Mouse (Mus musculus): ENCODE data around the gene Prune1.

The Prune1 gene

DNA sequence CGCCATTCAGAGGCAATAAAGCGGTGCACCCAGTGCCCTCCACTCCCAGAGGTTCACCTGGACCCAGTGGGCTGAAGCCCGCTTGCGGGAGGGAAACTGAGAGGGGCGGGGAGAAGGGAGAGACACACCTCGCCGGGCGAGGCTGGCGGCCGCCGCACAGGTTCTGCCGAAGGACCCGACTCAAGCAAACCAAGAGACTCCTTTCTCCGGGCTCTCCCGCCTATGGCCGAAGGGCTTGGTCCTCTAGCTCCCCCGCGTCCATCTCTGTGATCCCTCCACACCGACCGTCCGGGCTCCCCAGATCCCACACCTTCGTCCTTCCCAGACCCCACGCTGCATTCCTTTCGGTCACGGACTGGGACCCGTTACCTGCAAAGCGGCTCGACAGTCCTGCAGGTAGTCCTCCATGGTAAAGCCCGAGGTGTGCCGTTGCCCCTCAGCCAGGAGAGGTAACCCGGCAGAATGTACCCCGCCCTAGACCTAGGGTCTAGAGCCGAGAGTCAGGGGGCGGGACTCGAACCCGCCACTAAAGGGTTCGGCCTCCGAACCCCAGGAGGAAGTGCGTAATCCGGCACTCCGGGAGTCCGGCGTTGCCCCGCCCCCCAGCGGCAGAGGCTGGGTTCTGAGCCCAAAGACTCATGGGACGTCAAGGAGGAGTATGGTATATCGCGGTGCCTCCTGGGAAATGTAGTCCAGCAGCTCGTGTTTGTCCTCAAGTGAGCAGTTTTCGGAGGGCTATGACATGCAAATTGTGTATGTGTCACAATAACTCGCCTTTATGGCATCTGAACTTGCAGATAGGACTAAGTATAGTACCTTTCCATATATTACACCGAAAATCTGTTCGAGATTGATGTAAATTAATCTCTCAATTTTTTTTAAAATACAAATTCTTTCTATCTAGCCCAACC, at the start of gene Prune1, which contains the start of gene Mindy1:
Prune1 (minus strand) TSS at position 861 of the 911 bp plus-strand sequence.
Mindy1 (plus strand) TSS at position 130 of the 911 bp plus-strand sequence.
- DNase-seq = peak; percentile 99

DNA sequence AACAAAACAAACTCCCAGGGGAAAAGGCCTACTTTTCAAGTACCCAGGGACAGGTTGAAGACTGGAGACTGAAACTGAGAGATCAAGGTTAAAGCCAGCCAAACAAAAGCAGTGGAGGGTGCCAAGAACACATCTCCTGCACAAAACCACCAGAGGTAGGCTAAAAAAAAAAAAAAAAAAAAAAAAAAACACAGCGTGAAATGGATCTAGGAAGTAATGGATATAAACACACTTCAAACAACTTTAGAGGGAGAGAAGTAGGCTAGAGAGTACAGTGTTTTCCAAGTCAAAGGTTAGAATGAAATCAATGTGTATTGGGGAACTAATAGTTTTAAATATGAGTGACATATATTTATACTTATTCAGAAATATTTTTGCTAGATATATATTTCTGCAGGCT, 49.7 kb upstream of the Prune1 start:
- no peak for DNase-seq

DNA sequence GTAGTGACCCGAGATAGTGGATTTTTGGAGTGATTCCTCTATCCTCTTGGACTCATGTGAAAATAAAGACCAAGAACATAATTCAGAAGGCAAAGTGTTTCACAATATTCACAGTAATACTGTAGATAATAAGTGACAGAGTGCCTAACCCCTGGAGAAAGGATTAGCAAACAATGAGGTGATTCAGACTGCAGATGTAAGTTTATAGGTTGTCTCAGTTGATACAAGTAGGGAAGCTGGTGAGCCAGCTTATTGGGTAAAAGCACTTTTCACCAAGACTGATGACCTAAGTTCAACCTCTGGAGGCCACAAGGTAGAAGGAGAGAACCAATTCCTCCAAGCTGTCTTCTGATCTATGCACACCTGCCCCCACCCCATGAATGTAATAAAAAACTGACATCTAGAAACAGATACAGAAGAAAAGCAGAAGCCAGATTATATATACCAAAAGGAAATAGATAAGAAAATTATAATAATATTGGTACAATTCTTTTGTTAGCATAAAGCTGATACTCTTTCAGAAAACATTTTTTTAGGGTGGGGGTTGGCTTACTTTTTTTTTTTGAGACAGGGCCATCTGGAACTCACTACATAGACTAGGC, 47.0 kb upstream of the Prune1 start:
- DNase-seq = no peak

DNA sequence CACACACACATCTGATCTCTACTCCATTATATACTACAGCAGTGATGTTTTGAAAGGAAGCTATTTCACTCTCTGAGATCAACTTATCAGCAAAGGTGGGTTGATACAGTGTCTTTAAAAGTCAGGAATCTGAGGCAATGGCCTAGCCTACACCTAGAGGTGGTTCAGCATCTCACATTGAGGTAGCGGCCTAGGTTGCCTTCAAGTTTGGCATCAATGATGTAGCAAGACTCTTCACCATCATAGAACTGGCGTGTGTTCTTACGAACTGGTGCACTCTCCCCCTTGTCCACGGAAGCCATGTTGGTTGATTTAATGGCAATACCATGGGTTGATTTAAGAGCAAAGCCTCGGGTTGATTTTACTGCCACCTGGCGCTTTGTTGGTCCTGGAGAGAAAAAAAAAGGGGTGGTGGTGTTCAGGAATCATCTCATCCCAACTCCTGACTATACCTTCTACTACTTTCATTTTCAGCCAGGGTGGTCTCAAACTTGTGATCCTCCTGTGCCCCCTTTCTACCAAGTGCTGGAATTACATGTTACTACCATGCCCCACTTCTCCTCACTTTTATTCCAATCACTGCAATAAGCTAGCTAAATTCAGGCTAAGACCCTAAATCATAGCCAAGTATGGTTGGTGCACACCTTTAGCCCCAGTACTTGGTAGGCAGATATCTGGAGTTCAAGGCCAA, 42.7 kb upstream of the Prune1 start:
- no peak for DNase-seq

DNA sequence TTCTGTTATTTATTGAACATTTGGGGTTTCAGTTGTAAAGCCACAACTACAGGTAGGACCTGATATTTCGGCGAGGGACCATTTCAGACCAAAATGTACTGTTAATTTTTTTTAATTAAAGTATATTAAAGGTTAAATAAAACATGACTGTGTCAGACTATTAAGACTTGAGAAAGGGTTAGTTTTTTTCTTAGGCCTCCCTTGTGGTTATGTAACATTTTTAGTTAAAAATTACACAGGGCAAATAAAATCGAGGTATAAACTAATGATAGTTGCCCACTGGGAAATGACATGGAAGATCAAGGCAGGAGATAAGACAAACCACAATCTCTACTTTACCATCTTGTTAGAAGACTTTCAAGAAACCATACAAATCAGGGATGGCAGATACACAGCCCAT, 41.6 kb upstream of the Prune1 start:
- DNase-seq = no peak

DNA sequence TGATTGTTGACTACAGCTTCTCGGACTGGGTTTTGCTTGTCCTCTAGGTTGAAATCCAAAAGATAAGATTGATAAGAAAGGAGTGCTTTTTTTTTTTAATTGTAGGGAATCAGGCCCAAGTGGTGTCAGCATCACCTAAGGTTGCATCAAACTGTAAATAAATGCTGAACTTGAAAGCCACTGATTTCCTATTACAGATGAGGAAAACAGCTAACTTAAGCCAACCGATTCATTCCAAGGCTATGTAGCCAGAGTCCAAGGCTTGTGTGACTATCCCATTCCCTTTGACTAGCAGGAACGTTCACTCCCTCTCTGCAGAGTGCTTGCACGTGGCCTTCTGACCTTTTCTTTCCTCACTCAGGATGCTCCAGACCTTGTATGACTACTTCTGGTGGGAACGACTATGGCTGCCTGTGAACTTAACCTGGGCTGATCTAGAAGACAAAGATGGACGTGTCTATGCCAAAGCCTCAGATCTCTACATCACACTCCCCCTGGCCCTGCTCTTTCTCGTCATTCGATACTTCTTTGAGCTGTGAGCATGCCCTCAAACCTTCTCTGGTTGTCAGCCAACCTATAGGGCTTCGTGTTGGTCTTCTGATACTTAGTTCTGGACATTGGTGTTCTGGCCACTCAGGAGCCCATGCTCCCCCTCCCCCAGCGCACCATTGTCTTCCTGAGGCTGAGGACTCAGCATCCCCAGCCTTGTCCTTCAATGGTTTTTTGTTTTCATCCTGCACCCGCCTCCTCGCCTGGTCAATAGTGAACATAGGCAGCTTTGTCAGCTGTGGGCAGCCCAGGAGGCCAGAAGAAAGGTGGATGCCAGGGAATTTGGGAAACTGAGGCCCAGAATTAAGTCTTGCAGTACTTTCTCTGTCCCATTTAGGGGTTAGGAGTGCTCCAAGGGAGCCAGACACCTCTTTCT, 38.1 kb upstream of the Prune1 start:
- no peak for DNase-seq

DNA sequence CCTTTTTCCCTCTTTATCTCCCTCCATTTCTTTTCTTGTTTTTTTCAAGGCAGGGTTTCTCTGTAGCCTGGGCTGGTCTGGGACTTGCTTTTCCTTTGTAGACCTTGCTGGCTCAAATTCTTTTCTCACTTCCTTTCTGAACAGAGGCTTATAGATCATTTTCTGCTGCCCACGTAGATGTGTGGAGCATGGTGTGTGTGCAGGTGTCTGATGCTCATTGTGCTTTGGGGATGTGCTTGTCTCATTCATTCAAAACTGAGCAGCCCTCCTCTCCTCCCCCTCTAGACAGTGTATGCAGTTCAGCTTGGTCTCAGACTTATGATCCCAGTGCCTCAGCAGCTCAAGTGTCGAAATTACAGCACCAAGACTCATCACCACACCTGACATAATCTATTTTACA, 37.2 kb upstream of the Prune1 start:
- no peak for DNase-seq

DNA sequence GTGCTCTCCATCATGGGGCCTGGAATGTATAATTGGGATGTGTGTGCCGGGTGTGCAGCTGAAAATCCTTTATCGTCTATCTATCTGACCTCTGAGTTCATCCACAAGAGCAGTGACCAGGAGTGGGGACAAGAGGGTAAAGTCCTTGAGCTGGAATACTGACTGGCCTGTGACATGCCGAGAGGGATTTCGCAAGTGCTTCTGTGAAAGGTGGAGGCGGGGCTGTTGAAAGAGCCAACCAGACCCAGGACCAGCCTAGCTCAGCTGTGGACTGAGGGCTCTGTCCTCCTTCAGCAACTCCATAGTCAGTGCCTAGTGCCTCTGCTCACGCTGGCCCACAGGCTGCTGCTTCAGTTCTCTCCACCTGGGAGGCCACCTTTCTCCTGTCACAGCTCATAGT, 36.7 kb upstream of the Prune1 start:
- DNase-seq = no peak

DNA sequence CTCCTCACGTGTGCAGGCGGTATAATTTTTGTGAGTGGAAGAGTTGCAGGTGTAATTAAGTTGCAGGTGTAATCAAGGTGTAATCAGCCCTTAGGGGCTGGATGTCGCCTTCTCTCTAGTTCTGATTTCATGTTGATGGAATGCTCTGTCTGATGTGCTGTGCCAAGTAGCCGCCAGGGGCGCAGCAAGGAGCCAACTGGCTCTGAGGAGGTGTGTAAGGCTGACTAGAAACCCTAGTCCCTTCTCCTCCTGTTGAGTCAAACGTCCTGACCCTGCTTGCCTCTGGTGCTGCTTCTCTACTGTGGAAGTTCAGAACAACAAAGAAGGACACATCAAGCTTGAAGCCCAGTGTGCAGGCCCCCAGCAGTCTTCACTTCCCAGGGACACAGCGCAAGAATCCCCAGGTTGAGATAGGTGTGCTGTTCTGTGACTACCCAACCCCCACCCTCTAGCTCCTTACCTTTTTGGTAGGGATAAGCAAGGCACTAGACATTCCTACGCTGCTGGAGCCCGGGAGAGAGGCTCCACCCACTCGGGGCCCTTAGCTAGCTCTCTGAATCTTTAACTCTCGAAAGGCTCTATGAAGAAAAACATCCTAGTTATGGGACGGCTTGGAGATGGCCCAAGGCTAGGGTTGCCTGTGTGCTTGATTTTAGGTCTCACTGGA, 35.7 kb upstream of the Prune1 start:
- peak; percentile 61 for DNase-seq

DNA sequence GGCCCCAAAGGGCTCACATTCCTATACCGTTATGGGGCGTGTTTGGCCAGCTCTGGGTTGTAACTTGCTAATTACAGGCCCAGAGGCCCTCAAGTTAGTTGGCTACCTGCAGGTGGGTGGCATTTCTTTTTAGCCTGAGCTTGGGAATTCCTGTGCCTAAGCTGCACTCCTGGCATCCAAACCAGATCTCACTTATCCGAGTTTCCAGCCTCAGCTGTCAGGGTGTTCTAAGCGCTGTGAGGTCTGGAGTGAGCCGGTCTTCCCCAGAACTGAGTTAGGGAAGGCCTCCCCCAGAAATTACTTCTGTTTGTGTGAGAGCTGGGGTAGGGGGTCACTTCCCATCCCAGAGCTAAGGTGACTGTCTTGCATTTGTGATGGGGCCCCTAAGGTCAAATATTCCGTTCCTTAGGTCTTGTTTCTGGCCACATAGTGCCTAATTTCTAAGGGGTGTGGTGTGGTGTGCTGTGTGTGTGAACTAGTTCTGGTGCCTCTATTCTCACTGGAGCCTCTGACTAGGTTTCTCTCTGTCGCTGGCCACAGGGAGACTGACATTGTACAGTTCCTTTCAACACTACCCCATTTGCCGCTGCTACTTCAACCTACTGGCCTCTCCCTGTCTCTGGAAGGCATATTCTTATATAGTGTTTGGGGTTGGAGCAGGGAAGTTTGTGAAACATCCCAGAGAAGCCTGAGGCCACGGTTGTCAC, 34.1 kb upstream of the Prune1 start:
- DNase-seq = no peak

DNA sequence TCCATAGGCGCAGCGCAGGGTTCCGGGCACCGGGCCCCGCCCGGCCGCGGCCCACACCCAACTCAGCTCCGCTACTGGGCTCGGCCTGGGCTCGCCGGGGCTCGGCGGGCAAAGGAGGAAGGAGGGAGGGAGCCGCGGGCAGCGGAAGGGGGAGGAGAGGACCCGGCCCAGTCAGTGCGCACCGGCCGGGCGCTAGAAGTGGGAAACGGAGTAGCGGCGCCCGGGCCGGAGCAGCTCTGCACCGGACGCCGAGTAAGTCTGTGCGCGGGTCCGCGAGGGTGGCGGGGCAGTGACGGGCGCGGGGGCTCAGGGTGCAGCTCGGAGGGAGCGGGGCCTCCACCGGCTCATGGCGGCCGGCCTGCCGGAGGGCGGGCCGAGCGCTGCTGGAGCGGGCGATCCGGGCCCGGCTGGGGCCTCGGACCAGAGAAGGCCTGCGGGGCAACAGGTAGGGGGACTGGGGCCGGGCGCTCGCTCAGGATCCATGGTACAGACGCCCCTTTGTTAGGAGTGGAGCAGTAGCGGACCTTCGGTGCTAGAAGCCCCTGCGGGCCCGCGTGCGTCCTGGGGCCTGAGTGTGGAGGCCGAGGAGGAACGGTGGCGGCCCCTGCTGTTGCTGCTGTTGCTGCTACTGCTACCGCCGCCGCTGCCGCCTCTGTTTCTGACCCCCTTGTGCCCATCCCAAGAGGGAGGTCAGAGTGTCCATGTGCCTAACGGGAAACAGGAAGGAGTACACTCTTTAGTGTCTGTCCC, 33.4 kb upstream of the Prune1 start:
- DNase-seq = peak; percentile 71

DNA sequence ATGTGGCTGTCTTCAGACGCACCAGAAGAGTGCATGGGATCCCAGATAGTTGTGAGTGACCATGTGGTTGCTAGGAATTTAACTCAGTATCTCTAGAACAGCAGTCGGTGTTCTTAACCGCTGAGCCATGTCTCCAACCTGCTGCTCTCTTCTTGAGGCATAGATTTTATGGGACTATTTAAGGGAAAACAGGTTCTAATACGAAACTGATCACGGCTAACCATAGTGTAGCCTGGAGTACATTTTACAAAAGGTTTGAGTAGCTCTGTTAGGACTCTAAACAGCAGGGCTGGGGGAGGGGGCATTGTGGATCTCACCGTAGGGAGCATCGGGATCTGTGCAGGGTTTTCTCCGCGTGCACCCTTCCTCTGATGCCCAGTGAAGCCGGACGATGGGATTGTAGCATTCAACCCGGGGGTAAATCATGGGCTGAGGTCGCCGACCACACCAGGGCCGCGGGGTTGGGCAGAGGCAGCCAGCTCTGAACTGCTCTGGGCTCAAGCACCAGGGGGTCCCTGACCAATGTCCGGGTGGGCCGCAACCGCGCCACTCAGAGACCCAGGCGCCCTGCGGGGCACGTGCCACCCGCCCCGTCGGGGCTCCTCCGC, 32.7 kb upstream of the Prune1 start, which contains the start of gene Cers2:
Cers2 (plus strand) TSS at position 306 of the 608 bp plus-strand sequence.
- no peak for DNase-seq

DNA sequence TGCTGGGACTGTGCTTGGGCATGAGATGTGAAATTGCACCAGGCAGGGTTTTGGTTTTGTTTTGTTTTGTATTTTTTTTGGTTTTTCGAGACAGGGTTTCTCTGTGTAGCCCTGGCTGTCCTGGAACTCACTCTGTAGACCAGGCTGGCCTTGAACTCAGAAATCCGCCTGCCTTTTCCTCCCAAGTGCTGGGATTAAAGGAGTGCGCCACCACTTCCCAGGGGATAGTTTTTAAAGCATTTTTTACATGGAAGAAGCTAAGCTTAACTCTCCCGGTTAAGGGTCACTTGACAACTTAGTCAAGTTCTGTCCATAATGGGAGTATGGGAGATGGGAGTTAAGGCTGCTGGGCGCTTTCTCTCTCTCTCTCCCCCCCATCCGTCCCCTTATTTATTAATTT, 32.2 kb upstream of the Prune1 start:
- no peak for DNase-seq

DNA sequence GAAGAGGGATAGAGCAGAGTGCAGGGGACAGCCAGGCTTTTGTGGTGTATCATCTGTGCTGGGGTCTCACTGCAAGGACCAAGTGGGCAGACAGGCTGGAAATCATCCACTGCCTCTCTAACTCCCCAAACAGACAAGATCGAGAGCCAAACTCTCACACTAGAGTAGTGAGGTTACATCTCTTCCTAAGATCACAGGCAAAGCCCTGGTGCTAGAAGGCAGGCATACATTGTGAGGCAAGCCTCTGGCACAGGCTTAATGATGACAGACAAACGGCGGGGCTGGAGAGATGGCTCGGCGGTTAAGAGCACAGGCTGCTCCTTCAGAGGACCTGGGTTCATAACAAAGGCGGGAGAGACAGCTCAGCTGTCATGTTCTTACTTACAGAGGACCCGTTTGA, 31.6 kb upstream of the Prune1 start:
- DNase-seq = no peak

DNA sequence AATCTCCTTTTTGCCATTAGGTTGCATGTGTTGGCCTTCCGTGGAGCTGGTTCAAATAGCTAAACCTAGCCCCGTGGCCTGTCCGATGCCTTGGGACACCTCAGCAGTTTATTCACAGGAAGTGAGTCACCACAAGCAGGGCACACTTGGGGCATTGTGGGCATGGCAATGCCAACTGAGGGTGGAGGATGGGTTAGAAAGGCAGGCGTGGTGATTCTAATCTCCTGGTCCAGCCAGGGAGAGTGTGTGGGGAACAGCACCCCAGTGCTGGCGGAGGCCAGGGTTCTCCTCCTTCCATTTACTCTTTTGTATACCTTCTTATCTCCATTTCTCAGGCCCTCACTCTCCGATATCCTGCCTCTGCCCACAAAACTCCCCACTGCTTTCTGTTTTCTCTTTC, 30.7 kb upstream of the Prune1 start:
- no peak for DNase-seq

DNA sequence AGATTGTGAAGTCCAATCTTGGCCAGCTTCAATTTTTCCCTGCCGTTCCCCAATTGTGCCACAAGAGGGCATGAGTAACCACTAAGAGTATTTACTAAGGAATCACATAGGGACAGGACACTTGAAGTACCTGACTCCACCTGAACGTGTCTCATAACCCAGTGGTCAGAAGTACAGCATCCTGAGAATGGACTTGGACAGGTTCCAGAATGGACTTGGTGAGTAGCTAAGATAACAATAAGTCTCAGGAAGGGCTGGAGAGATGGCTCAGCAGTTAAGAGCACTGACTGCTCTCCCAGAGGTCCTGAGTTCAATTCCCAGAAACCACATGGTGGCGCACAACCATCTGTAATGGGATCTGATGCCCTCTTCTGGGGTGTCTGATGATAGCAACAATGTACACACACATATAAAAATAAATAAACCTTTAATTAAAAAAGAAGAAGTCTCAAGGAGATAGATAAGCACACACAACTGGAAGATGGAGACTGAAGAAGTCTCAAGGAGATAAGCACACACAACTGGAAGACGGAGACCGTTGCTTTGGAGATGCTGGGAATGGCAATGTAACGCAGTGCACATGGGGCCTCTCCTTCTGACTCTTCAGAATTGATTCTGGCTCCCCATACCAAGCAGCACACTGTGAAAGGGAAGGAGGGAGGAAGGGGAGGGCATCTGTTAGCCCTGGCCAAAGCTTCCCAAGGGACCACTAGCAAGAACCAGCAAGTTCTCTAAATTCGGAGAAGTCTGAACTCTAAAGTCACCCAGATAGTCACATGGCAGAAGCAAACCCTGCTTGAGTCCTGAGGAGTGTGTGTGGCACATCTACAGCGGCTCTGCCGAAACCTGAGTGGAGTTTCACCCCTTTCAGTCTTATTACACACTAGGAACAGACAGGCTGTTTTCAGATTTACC, 29.3 kb upstream of the Prune1 start:
- DNase-seq = peak; percentile 48

DNA sequence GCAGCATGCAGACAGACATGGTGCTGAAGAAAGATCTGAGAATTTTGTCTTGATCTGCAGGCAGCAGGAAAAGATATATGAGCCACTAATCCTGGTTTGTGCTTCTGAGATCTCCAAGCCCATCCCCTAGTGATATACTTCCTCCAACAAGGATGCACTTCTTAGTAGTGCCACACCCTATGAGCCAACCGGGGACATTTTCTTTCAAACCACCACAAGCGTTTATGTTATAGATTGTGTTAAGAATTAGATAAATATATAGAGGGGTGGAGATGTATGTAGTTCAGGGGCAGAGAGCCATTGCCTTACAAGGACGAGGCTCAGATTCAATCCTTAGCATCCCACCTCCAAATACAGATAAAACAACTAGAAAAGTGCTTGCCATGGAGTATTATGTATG, 28.6 kb upstream of the Prune1 start:
- DNase-seq = no peak

DNA sequence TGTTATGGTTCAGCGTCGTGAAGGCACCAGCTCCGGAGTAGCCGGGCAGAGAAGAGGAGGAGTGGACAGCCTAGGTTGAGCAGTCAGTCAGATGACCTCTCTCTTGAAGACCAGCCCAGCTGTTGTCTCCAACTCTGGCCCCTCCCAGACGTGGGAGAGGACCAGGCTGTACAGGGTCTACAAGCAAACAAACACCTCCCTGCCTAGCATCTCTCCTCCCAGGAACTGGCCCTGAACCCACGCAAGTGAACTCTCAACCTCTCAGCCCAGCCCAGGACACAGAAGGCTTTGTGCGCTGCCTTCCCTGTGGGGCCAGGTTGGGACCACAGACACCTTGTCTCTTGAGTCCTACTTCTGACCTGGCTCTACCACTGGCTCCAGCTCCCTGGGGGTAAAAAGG, 25.2 kb upstream of the Prune1 start, which contains the start of gene Anxa9:
Anxa9 (minus strand) TSS at position 77 of the 400 bp plus-strand sequence.
- DNase-seq = no peak

DNA sequence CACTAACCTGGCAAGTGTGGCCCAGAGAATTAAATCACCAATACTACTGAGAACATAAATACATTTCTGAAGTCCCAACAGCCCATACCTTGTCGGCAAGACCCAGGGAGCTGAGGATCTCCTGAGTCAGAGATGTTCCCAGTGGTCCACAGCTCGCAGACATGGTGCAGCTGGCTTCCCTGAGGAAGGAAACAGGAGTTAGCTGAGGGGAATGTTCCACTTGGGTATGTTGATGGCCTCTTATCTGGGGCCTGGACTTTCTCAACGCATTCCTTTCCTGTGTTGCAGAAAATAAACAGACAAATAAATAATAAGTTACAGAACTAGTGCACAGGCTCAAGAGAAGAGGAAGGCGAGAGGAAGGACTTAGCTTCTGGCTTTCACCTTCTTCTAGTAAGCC, 24.4 kb upstream of the Prune1 start:
- DNase-seq = no peak
